Mouse (Mus musculus) layer of hippocampus, adult 8-10 months (tissue): ENCODE results near the gene Trappc3. TPM values are rescaled to one million over a fixed set of nuclear protein-coding genes. Genes with fewer than 3 reads are reported as not detected.

Source experiments
- DNase-seq, 2 experiments: peaks; one replicate each; pipeline ENCODE4 v3.0.0; 2022; ENCODE audit warnings: low spot score in 2 of 2
- total RNA-seq, 4 experiments: library from RNA; stranded (reverse); gene quantifications; 2 replicates each; pipeline ENCODE4 v1.2.4; 2022

The Trappc3 gene
- total RNA-seq, 4 experiments from 2014 or later: 79.9 to 89.9 (median 85.1) TPM

DNA sequence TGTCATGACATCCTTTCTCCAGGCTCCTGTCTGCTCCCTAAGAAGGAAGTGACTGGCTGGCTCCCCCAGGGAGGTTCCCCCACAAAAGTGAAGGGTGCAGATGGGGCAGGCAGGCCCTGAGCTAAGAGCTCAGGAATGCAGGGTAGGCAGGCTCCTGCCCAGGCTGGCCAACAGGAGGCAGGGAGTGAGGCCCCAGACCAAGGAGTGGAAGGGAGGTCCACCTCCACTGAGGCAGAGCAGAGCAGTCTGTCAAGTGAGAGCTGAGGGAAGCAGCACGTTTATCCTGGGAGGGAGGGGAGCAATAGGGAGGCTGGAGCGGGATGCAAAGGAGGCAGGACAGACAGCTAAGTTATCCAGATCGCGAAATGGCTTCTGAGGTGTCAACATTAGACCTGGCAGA, 11.5 kb upstream of the Trappc3 start:
- no peak for DNase-seq

DNA sequence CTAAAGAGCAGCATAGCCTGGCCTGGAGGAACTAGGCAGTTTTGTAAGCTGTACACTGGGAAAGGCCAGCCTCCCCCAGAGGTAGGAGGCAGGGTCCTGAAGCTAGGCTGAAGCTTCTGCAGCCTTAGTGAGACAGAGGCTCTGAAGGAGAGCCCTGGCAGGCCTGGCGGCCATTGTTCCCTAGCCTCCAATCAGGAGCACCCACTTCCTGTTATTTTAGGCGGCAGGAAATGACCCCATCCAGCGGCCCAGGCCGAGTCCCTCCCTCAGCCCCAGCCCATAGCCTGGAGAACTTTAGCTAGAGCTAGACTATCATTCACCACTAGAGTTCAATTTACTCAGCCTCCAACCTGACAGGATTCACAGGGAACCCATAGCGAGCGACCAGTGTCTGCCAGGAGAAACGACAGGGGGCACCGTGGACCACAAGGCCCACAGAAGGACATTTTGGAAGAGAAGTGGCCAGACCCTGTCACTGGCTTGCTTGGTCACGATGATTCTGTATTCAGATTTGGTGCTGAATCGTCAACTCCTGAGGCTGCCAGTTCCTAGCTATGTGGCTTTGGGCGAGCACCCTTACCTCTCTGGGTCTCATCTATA, 10.4 kb upstream of the Trappc3 start:
- no peak for DNase-seq

DNA sequence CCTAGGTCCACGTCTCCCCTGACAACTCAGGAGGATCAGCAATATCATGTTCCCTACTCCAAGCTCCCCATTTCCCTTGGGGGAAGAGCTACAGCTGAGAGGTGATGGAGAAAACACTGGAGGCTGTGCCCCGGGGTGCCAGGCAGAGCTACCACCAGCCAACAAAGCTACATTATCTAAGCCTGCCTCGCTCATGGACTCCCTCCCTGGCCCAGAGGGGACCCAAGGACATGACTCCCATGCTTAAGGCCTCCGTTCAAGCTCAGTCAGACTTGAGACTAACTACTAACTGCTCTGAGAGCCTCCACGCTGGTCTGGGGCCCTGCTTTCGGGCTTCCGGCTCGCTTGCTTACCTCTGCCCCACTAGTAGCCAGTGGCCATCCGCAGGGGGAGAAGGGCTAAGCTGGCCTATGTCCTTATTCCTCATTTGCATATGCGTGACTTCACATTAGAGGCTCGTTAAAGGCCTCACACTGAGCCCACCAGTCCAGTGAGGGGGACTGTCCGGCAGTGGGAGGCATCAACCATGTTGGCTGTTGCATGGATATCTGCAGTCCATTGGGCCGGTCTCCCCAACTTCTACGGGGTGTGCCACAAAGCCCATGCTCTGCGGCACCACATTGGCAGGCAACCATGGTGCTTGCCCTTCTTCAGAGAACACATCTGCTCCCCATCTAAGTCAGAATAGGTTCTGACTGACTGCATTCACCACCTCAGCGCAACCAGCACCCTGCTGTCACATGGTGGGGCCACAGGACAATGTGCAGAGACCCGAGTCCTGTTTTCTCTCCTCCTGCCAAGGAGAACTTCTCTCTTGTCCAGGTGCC, 9.5 kb upstream of the Trappc3 start:
- no peak for DNase-seq

DNA sequence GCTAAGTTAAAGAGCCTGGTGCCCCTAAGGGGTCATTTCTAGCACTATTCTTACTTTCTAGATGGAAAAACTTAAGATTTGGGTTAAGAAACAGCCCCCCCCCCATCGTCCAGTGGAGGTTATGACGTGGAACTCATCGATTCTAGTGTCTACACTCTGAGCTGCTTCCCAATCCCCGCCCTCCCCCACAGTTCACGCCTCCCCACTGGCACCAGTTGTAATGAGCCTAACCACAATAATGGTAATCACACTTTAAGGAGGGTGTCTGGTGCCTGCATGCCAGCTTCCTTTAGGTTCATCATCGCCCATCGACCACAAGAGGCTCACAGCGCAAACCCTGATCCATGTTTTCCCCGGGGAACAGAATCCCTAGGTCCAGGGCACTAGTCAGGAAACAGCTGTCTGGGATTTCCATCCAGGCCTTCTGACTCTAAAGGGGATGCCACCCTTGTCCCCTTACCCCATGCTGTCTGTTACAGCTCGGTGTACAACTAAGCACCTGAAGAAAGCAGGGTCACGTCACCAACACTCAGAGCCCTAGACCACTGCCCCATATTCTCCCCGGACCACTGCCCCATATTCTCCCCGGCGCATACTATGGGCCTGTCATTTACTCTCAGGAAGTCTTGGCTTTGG, 8.4 kb upstream of the Trappc3 start:
- DNase-seq: no peak

DNA sequence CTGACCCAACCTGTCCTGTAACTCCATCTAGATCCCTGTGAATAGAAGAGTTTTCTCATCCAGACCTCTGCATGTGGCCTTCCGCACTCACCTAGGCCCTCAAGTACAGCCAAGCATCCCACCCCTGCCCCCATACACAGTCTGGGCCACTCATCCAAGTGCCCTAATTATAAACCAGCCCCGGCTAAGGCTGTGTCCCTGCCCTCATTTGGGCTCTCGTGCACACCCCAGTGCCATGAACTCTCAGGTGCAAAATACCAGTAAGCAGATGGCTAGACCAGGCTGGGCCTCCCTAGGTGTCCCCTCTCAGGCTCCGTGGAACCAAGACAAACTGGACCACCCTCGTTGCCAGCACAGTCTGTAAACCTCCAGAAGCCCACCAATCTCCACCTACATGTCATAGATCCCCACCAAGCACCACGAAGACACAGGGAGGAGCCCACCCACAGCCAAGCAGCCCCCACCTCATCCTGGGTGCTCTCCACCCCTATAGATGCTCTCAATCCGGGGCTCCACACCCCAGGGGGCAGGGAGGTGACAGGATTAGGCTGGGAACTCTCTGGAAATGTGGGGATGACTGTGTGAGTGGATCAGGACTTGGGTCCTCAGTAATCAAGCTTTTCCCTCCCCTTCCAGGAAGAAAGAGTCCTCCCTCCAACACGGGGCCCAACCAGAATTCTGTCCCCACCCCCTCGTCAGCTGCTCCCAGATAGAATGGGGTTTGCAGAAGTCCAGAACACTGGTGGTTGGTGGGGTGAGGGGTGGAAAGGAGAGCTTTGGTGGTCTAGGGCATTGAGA, 7.6 kb upstream of the Trappc3 start:
- DNase-seq: peak; percentile 69 to 75

DNA sequence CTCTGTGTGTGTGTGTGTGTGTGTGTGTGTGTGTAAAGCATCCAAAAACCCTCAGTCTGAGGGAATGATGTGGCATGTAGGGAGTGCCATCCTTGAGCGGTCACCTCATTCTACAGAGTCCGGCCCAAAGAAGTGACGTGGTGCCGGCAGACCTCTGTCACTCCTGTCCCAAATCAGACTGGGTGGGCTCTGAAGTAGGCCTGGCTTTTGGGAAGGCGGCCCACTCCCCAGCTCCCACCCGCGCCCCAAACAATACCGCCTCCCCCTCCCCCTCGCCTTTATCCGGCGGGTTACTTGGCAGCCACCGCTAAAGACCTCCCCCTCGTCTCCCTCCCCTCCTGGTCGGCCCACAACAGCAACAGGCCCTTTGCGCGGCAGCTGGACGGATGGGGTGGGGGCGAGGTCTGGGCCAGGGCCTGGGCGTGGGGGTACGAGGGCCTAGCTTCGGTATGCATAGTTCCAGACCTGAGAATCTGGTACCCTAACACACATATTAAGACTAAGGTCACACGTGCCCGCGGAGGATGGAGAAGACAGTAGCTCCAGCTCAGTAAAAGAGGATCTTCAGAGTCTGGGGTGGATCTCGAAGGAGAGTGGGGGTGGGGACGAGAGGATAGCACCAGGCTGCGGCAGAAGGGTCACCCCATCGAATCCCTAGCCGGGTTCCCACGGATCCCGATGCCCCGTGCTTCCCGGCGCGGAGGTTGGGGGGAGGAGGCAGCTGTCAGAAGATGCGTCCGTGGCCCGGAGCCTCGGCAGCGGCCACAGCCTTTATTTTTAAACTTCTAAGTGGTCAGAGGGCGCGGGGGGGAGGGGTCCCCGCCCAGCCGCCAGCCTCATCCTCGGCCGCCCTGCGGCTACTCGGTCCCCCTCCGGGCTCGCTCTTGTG, 6.8 kb upstream of the Trappc3 start:
- DNase-seq: no peak

DNA sequence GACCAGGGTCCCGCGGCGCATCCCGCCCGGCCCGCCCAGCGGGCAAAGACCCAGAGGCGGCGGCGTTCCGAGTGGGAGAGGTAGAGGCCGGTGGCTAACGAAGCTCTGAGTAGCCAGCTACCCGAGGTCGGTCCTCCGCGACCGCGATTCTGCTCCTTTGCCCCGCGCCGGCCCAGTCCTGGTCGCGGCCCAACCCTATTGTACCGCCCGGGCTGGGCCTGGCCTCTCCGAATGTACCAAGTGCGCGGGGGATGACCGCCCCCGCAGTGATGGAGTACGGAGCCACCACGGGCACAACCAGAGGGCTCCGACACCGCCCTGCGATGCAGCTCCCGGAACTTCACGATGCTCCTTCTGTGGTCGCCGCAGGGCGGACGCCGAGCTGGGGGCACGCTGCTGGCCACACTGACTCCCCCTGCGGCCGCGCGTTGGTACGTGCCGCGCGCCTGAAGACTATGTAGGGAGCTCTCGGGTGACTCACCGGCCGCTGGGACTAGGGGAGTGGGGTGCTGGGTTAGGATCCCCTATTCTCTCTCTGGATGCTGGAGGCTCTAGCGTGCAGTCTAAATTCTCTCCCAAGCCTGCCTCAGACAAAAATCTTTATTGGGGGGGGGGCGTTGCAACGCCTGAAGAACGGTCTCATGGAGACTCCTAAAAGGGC, 5.9 kb upstream of the Trappc3 start, which contains the start of gene Map7d1:
Gene Map7d1, minus strand, starts transcription at position 213 of the 661 bp plus-strand sequence.
- peak; percentile 78 to 86 for DNase-seq

DNA sequence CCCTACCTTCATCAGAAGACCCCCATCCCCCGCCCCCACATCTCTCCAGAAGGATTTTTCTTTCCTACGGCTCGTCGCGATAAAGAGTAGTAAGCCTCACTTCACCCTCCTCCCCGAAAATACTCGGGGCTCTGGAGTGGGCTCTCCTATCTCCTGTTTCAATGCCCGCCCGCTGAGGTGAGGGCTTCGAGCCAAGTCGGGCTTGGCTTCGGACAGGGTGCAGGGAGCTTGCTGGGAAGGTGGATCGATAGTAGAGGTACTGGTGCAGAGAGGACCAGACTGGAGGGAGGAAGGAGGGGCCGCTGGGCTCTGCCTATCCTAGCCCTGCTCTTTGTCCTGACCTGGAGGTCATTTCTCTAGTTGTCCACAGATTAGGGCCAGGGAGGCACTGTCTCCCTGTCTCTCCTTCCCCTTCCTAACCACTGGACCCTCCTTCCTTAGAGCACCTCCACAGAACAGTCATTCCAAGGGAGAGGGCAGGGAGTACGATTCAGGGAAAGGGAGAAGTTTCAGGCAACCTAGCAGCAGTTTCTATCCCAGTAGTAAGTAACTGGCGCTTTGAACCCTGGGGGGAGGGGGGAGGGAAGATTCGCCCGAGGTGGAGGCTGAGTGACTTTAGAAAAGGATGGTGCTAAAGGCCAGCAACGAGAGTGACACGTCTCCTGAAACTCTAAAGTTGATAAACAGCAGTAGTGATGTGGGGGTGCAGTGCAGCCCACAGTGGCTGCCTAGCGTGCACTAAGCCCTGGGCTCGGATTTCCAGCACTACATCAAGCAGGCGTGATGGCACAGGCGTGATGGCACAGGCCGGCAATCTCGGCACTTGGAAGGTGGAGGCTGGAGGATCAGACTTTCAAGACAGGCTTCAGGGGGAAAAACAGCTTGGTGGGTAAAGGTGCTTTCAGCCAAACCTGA, 4.9 kb upstream of the Trappc3 start:
- no peak for DNase-seq

DNA sequence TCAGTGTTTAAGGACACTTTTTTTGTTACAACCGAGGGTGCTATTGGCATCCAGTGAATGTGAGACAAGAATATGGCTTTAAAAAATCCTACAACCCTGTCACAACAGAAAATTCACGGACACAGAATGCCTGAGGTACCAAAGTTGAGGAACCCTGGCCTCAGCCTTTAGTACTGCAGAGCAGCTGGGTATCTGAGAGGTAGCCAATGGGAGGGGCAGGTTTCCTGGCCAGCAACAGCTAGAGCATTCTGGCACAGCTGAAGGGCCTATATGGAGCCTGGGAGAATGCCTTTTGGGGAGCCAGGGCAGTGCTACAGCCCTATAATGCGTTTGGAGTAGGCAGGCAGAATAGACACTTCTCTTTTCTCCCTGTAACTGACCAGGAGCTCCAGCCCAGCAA, 3.1 kb upstream of the Trappc3 start:
- DNase-seq: no peak

DNA sequence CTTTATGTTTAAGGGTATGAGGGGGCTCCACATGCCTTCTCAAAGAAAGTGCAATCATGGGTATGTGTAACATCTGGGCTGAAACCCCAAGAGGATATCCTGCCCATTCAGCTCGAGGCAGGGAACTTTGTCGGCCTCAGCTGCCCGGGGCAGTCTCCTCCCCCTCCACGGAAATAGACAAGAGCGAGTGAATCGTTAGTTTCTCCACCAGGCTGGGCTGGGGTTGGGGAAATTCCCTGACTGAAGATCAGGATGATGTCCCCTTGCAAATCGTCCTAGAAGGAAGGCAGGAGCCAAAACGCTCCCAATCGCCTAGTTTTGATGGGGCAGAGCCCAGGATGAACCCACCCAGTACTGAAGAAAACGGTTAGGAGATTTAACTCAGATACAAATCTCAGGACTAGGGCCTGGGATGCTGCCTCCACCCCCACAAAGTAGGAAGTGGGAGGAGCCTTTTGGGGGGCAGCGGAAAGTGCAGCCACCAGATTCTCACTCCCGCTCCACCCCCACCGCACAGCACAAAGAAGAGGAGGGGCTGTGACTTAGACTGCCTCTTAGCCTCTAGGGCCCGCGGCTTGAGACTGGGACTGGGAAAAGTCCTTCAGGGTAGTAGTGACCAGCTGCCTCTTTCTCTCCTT, 2.5 kb upstream of the Trappc3 start:
- no peak for DNase-seq

DNA sequence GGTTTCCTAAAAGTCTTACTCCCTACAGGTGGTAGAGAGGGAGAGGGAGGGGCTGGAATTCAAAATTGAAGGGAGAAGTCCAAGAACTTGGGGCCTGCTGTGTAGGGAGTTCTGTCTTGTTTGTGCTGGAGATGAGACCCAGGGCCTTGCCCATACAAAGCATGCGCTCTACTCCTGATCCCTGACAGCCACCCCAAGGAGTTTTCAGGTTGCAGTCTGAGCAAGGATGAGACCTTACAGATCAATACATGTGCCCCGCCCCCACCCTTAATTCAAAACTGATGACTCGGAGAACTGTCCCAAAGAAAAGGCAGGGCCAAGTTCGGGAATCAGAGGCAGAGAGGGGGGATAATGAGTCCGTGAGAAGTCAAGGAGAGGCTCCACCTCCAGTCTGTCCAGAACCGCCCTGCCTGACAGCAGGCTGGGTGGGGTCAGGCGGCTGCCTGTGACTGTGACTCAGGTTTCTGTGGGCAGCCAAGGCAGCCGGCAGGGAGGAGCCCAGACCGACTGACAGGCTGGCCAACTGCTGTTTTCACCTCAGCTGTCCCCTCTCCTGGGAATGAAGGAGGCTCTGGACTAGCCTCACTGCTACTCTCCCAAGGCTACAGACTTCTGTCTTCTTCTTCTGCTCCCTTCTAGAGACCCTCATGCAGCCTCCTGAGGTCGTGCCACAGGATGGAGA, 1.5 kb upstream of the Trappc3 start:
- no peak for DNase-seq

DNA sequence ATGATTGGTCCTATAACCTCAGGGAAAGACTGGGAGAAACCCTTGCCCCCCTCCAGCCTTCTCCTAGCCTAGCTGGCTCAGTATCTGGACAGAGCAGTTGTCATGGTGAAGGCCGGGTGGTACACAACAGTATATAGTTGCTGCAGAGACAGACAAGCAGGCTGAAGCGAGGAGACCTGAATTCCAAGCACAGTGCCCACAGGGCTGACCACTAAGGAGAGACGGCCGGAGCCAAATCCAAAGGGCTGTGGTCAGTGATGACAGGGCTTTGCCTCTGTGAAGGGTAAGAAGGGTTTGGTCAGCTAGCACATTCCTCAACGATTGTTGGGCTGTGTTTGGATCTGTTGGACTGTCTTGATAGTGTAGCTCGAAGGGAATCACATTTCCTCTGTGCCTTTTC, 859 bp upstream of the Trappc3 start:
- no peak for DNase-seq

DNA sequence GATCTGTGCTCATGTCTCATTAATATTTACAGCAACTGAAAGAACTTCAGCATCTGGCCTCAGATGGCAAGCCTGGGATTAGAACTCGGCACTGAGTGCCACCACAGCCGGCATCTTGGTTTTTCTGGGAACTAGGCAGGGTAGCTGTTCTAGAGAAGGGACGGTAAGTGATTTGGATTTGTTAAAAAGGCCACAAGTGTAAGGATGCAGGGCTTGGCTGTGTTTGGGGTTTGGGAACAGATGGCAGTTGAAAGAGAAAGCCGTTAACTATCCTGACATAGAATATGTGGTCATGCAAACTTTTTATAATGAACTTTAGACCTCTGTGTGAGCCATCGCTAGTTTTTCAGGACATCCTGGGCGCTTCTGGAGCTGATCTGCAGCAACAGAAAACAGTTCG, 450 bp upstream of the Trappc3 start:
- no peak for DNase-seq

DNA sequence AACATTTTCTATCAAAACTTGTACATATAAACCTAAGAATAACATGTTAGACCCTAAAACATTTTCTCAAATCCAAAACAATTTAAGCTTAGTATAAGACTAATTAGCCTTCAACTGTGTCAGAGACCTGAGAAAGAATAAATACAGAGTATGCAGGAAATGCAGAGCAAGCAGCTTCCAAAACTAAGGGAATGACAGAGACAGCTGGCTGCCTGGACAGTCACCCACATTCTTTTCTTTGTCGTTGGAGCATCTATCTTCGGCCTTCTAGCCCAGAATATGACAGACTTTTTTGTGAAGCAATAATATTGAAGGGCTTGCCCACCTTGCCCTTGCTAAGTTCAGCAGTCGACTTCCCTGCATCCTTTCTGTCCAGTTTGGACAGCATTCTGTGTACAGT, 7.2 kb downstream of the Trappc3 start:
- DNase-seq: no peak

DNA sequence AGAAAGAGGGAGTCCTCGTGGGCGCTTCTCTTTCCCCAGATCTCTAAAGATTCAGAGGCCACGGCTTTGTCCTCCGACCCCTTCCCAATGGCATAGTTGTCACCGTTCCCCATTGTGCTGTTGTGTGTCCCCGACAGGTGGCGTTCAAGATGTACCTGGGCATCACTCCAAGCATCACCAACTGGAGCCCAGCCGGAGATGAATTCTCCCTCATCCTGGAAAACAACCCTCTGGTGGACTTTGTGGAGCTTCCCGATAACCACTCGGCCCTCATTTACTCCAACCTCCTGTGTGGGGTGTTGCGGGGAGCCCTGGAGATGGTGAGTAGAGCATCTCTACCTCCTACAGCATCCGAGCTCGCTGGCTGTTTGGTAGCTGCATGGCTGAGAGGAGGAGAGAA, 11.6 kb downstream of the Trappc3 start:
- peak; percentile 44 to 63 for DNase-seq

DNA sequence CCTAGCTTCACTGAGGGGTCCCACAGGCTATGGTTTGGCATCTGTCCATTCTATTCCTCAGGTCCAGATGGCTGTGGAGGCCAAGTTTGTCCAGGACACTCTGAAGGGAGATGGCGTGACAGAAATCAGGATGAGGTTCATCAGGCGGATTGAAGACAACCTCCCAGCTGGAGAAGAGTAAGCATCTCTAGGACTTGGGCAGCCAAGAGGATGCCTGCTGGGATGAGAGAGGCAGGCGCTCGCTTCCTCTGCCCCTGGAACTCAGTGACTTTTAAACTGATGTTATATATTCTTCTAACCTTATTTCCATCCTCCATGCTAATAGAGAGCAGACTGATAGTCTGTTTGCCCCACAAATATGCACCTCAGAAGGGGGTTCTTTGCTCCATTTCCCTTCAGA, 13.0 kb downstream of the Trappc3 start:
- no peak for DNase-seq

DNA sequence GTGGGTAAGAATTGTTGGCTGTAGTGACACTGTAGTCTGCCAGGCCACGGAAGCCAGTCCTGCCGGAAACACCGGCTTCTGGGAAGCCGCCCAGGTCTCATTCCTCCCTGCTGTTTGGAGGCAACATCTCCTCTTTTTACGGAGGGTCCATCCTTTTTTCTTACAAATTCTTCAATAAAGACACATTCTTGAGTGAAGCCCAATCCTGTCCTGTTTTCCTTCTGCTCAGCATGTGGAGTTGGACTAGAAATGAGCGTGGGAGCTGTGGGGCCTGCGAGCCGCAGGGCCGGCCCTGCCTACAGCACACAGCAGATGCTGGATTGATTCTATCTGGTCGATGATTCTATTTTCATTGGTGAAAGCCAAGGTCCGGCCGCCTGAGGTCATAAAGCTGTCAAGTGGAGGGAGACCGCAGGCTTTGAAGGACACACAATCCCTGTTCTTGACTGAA, 13.6 kb downstream of the Trappc3 start:
- no peak for DNase-seq
